ENCODE assay signal across 20 mouse cellular contexts in genomic region chr5:114085501-114085900, GRCm38 (mm10). TPM values are rescaled to one million over a fixed set of nuclear protein-coding genes. Genes with fewer than 3 reads are reported as not detected.
DNase-seq lines count a peak whose midpoint lies in the region; ATAC-seq lines count a peak whose summit lies in the region.
"Had no signal": no experiment of that assay in that cellular context is flagged by ENCODE, and none has a peak within 500 bp of the region (broad histone marks: within the 10 kb centered on the region; RNA-seq: fewer than 3 reads in every experiment).

No protein-coding gene starts in this region.

- H3K27me3 ChIP-seq in neural tube, embryonic 15.5 days (replicated peaks), result no peaks in the 10 kb centered on the region
- H3K27me3 ChIP-seq: forebrain, embryonic 13.5 days had no signal

- 82% methylated on average over 14 of the region's 14 CpGs for WGBS in neural tube, embryonic 15.5 days

- H3K4me2 ChIP-seq in neural tube, embryonic 15.5 days, result no peak overlapping the region
- H3K4me2 ChIP-seq: forebrain, embryonic 13.5 days; heart, embryonic 12.5 days; hindbrain, embryonic 14.5 days had no signal

- no peak overlapping the region for H3K9ac ChIP-seq in neural tube, embryonic 15.5 days (replicated peaks)
- H3K9ac ChIP-seq: forebrain, embryonic 13.5 days; forebrain, postnatal 0 days; heart, embryonic 12.5 days; hindbrain, embryonic 14.5 days had no signal

- H3K27ac ChIP-seq in neural tube, embryonic 15.5 days (replicated peaks), result no peak overlapping the region
- H3K27ac ChIP-seq: embryonic facial prominence, embryonic 10.5 days; forebrain, embryonic 13.5 days; hindbrain, embryonic 10.5 days; hindbrain, embryonic 14.5 days had no signal

- H3K36me3 ChIP-seq in neural tube, embryonic 15.5 days, result no peaks in the 10 kb centered on the region
- H3K36me3 ChIP-seq: embryonic facial prominence, embryonic 10.5 days; heart, embryonic 12.5 days; hindbrain, embryonic 10.5 days had no signal

- no peaks in the 10 kb centered on the region for H3K9me3 ChIP-seq in neural tube, embryonic 15.5 days (replicated peaks)
- H3K9me3 ChIP-seq: embryonic facial prominence, embryonic 10.5 days; forebrain, embryonic 13.5 days; heart, embryonic 12.5 days; hindbrain, embryonic 10.5 days had no signal

- DNase-seq in cerebellum, adult 11 months, result peak; percentile 50
- no peak for DNase-seq in cerebellum, postnatal 14 days
- DNase-seq in brain, adult 2 months (ENCODE audit: low read depth, low spot score), result peak; percentile 82
- peak; percentile 56 for DNase-seq in cerebellum, adult 8-10 months
- DNase-seq in cerebellum, postnatal 36 days, result peak; percentile 54 to 59
- no peak for DNase-seq in adrenal gland, postnatal 14 days
- DNase-seq: adrenal gland, postnatal 10 days; forebrain, postnatal 0 days; gastrocnemius, postnatal 14 days had no signal

- ATAC-seq in neural tube, embryonic 15.5 days (ENCODE audit: low FRiP score), result no peak
- ATAC-seq: forebrain, embryonic 13.5 days; forebrain, postnatal 0 days; intestine, embryonic 16.5 days had no signal

- H3K4me3 ChIP-seq in neural tube, embryonic 15.5 days (replicated peaks), result no peak overlapping the region
- H3K4me3 ChIP-seq: embryonic facial prominence, embryonic 10.5 days; forebrain, embryonic 13.5 days; heart, embryonic 12.5 days; hindbrain, embryonic 10.5 days had no signal

- peaks cover 16% of the 10 kb centered on the region for H3K4me1 ChIP-seq in neural tube, embryonic 15.5 days
- H3K4me1 ChIP-seq: embryonic facial prominence, embryonic 10.5 days; heart, embryonic 12.5 days had no signal

RNA-seq across cellular contexts. Expression of gene Svop, which starts 5.9 kb away (rescaled TPM):
- total RNA-seq in adrenal gland, postnatal 14 days (2021), result 3.2 and 4.1 TPM in 2 replicates
- polyA plus RNA-seq in neural tube, embryonic 15.5 days (2015; fragmentation: Nextera tagmentation; extraction: Ambion mirVana), result 76.6 and 90.0 TPM in 2 replicates
- total RNA-seq: gastrocnemius, adult 18-20 months; gastrocnemius, postnatal 14 days; heart, adult 8-10 months; heart, postnatal 25 days; MEL had no signal

RNA-seq across cellular contexts. Expression of gene Usp30, which starts 20.2 kb away (rescaled TPM):
- total RNA-seq in adrenal gland, postnatal 14 days (2021), result 24.9 and 25.7 TPM in 2 replicates
- polyA plus RNA-seq in neural tube, embryonic 15.5 days (2015; fragmentation: Nextera tagmentation; extraction: Ambion mirVana), result 17.9 and 18.9 TPM in 2 replicates

RNA-seq across cellular contexts. Expression of gene Alkbh2, which starts 42.5 kb away (rescaled TPM):
- 9.9 and 10.3 TPM in 2 replicates for total RNA-seq in adrenal gland, postnatal 14 days (2021)
- polyA plus RNA-seq in neural tube, embryonic 15.5 days (2015; fragmentation: Nextera tagmentation; extraction: Ambion mirVana), result 6.2 and 7.8 TPM in 2 replicates

RNA-seq across cellular contexts. Expression of gene Ung, which starts 44.7 kb away (rescaled TPM):
- 11.7 and 11.9 TPM in 2 replicates for total RNA-seq in adrenal gland, postnatal 14 days (2021)
- 9.2 and 20.7 TPM in 2 replicates for polyA plus RNA-seq in neural tube, embryonic 15.5 days (2015; fragmentation: Nextera tagmentation; extraction: Ambion mirVana)

Comparison
In these comparisons a context has a peak if more than half of its experiments do, and no peak if none do; other contexts are left out.
1. DNase-seq: peak in cerebellum, adult 11 months (single experiment), brain, adult 2 months (single experiment), cerebellum, adult 8-10 months (single experiment) and cerebellum, postnatal 36 days (2 of 2); none in cerebellum, postnatal 14 days (0 of 2) and adrenal gland, postnatal 14 days (single experiment).